Mouse (Mus musculus): ENCODE data around the gene Upk3bl. TPM values are rescaled to one million over a fixed set of nuclear protein-coding genes. Genes with fewer than 3 reads are reported as not detected.
A peak's percentile ranks its signal among the peaks of the same experiment; 100 is the strongest.
"Not testable (repeated sequence)": the region's sequence is repeated elsewhere in the genome, so short reads cannot be mapped to it uniquely, and the experiment has no call there.

Gene Upk3bl
- polyA plus RNA-seq, 1 experiment from 2014 or later = 48.4 TPM

DNA sequence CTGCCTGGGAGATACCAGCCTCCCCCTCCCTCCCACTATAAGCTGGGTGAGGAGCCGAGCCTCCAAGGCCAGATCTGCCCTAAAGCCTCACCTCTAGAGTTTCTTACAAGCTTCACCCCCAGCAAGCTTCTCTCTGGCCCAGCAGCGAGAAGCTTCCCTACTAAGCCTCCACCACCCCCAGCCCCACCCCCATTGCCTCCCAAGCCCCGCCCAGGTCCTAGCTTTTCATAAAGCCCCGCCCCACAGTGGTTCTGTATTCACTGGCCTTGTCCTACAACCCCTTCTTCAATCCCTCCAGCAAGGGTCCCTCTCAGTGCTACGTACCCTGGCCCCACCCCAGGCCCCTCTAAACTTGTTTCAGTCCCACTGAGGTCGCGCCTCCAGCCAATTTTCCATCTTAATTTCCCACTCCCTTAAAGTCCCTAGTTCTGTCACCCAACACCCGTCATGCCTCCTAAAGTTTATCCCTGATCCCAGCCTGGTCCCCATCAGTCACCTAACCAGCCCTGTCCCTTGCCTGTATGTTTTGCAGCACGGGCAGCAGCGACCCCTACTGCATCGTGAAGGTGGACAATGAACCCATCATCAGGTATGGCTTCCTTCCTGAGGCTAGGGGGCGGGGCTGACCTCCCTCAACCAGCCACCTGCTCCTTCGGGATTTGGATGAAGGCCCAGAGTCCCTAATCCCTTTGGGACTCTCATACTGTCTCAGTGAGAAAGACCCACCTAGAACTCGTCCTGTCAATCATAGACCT lies 34.7 kb downstream of the Upk3bl start:
- ATAC-seq (ENCODE audit: insufficient number of reproducible peaks, low FRiP score, low TSS enrichment, low read depth) = no peak
- H3K27me3 ChIP-seq = 0 out of 2 replicates have a peak, but pooled peaks cover 6% of the 10 kb centered on the region
- WGBS = 17% methylated on average over 14 of the region's 14 CpGs

DNA sequence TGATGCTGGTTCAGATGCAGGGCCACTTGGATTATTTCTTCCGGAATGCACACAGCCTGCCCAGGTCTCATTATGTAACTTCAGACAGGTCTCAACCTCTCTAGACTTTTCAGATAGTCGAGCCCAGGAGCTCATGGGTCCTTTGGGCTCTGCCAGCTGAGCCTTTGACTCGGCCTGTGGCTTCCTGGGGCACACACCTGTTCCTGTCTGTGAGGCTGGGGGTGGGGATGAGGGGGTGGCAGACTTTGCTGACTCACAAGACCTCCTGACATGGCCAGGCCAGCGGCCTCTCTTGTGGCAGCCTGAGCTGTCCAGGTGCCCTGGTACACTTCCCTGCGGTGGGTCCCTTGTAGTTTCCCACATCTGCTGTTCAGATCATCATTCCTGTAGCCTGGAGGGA lies 37.6 kb downstream of the Upk3bl start:
- Histone ChIP-seq H3K9ac (no peak overlapping the region), H3K4me1 (no peaks in the 10 kb centered on the region), H3K9me3 (replicated peaks) (no peaks in the 10 kb centered on the region), H3K27ac (replicated peaks) (no peak overlapping the region), H3K27me3 (no peaks in the 10 kb centered on the region), H3K4me3 (replicated peaks) (no peak overlapping the region), H3K36me3 (0 out of 2 replicates have a peak, but pooled peaks cover 3% of the 10 kb centered on the region), H3K4me2 (replicated peaks) (no peak overlapping the region)
- no peak for ATAC-seq (ENCODE audit: insufficient number of reproducible peaks, low FRiP score, low TSS enrichment, low read depth)
- WGBS = 52% methylated on average over 5 of the region's 5 CpGs

More for the DNA sequence above, 34.7 kb downstream of the Upk3bl start:
- H3K4me3 ChIP-seq (replicated peaks) = no peak overlapping the region
- no peak overlapping the region for H3K27ac ChIP-seq (replicated peaks)
- no peak overlapping the region for H3K4me2 ChIP-seq (replicated peaks)
- H3K9me3 ChIP-seq (replicated peaks) = no peaks in the 10 kb centered on the region
- H3K9ac ChIP-seq = no peak overlapping the region
- 0 out of 2 replicates have a peak, but pooled peaks cover 3% of the 10 kb centered on the region for H3K36me3 ChIP-seq
- H3K4me1 ChIP-seq = peaks cover 16% of the 10 kb centered on the region

DNA sequence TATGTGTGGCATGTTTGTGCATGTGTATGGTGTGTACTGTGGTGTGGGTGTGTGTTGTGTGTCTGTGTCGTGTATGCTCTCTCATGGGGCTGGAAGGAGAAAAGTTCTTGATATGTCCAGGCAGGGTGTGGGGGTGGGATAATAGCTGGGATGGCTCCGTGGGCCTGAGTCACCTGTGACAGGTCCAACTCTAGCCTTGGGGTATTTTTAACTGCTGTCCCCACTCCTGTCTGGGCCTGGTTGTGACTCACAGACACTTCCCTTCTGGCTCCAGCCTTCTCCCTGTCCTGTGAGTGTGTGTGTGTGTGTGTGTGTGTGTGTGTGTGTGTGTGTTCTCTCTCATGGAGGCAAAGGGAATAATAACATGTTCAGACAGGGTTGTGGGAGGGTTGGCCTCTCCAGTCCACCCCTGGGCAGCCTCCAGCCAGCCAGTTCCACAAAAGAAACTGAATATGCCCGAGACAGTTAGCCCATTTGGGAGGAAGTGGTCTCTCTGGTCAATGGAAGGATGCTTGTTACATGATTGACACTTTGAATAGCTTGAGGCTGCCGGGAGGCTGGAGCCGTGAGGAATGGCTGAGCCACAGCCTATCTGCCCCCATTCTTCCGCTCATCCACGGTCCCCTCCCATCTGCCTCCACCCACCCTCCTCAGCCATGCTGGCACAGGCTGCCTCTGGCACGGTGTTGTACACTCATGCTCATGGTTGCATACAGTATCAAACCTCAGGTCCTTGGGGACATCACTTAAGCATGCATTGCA lies 40.1 kb downstream of the Upk3bl start:
- Histone ChIP-seq H3K9me3 (replicated peaks) (no peaks in the 10 kb centered on the region), H3K27ac (replicated peaks) (no peak overlapping the region), H3K36me3 (0 out of 2 replicates have a peak, but pooled peaks cover 3% of the 10 kb centered on the region), H3K4me3 (replicated peaks) (no peak overlapping the region), H3K9ac (no peak overlapping the region), H3K4me2 (replicated peaks) (no peak overlapping the region), H3K27me3 (no peaks in the 10 kb centered on the region), H3K4me1 (no peaks in the 10 kb centered on the region)
- ATAC-seq (ENCODE audit: insufficient number of reproducible peaks, low FRiP score, low TSS enrichment, low read depth) = peak; percentile 77
- 45% methylated on average over 8 of the region's 8 CpGs for WGBS

DNA sequence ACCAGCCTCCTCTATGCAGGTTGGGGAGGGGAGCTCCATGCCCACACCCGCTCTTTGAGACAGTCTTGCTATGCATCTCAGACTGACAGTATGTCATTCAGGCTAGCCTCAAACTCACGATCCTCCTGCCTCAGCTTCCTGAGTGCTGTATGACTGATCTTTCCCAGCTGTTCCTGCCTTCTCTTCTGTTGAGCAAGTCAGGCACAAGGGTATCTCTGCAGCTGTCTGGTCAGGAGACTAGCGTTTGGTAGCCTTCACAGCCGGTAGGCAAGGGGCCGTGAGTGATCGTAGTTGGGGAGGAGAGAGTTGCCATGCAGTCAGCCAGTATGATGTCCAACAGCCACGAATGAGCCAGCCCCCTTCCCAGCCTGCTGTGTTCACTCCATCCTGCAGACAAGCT lies 40.8 kb downstream of the Upk3bl start:
- 65% methylated on average over 7 of the region's 7 CpGs for WGBS
- no peak overlapping the region for H3K4me3 ChIP-seq (replicated peaks)
- no peaks in the 10 kb centered on the region for H3K9me3 ChIP-seq (replicated peaks)
- H3K36me3 ChIP-seq = 0 out of 2 replicates have a peak, but pooled peaks cover 3% of the 10 kb centered on the region
- H3K27ac ChIP-seq (replicated peaks) = no peak overlapping the region
- no peaks in the 10 kb centered on the region for H3K27me3 ChIP-seq
- ATAC-seq (ENCODE audit: insufficient number of reproducible peaks, low FRiP score, low TSS enrichment, low read depth) = no peak
- no peak overlapping the region for H3K9ac ChIP-seq
- H3K4me1 ChIP-seq = no peaks in the 10 kb centered on the region
- H3K4me2 ChIP-seq (replicated peaks) = no peak overlapping the region

DNA sequence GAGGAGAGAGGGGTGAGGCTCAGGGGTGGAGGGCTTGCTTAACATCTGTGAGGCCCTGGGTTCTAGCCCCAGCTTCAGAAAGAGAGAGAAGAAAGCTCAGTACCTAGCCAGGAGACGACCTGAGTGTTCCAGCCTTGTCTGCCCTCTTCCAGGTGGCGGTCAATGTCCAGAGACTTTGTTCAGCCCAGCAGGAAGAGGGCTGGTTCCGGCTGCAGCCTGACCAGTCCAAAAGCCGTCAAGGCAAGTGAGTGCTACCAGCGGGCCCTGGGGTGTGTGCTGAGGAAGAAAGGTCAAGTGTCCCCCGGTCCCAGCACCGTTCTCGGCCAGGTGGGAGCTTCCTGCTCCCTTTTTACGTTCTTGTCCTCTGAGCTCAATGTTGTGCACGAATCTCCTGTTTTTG lies 44.2 kb downstream of the Upk3bl start:
- H3K36me3 ChIP-seq = no peaks in the 10 kb centered on the region
- no peak for ATAC-seq (ENCODE audit: insufficient number of reproducible peaks, low FRiP score, low TSS enrichment, low read depth)
- peaks cover 9% of the 10 kb centered on the region for H3K4me1 ChIP-seq
- no peak overlapping the region for H3K4me3 ChIP-seq (replicated peaks)
- H3K27ac ChIP-seq (replicated peaks) = no peak overlapping the region
- peaks cover 10% of the 10 kb centered on the region; the same call in 1 of the 2 replicates for H3K27me3 ChIP-seq
- no peaks in the 10 kb centered on the region for H3K9me3 ChIP-seq (replicated peaks)
- 85% methylated on average over 10 of the region's 10 CpGs for WGBS
- no peak overlapping the region for H3K4me2 ChIP-seq (replicated peaks)
- no peak overlapping the region for H3K9ac ChIP-seq

DNA sequence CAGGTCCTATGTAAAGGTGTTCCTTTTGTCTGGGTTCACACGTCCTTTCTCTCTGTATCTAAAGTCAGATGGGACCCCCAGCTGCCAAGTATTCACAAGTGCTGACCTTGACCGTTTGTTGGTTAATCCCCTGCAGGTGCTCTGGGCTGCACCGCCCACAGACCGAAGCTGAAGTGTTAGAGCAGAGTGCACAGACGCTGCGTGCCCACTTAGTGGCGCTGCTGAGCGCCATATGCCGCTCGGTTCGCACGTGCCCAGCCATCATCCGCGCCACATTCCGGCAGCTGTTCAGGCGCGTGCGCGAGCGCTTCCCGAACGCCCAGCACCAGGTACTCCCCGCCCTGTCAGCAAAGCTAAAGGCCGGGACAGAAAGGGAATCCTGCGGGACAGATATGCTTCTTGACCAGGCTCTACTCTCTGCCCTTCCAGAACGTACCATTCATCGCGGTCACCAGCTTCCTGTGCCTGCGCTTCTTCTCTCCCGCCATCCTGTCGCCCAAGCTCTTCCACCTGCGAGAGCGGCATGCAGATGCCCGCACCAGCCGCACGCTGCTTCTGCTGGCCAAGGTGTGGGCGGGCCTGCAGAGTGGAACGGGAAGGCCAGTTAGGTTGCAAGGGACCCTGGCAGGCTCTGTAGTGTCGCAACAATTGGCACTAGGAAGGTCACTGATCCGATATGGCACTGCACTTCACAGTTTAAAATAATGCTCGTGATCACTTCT lies 48.0 kb downstream of the Upk3bl start:
- ATAC-seq (ENCODE audit: insufficient number of reproducible peaks, low FRiP score, low TSS enrichment, low read depth) = peak; percentile 71
- H3K27me3 ChIP-seq = peaks cover 10% of the 10 kb centered on the region; the same call in 1 of the 2 replicates
- H3K9ac ChIP-seq = no peak overlapping the region
- no peaks in the 10 kb centered on the region; the same call in 1 of the 2 replicates for H3K36me3 ChIP-seq
- WGBS = 6% methylated on average over 41 of the region's 41 CpGs
- H3K4me2 ChIP-seq (replicated peaks) = peak overlapping the region; percentile 71
- H3K27ac ChIP-seq (replicated peaks) = no peak overlapping the region
- peak overlapping the region; percentile 34 for H3K4me3 ChIP-seq (replicated peaks)
- H3K4me1 ChIP-seq = peaks cover 9% of the 10 kb centered on the region
- no peaks in the 10 kb centered on the region for H3K9me3 ChIP-seq (replicated peaks)

DNA sequence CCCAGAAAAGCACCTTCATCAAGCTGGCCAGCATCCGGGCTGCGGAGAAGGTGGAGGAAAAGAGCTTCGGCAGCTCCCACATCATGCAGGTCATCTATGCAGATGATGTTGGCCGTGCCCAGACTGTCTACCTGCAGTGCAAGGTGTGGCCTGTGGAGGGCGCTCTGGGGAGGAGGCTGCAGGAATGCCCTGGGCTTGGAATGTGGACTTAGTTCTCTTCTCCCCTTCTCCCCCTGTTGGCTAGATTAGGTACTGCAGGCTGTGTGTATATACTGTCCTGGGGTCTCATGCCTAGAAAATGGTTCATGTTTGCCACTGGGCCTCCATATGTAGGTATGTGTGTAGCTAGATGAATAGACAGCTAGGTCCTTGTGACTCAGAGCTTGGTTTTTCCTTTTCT lies 50.2 kb downstream of the Upk3bl start:
- Histone ChIP-seq H3K4me3 (replicated peaks) (no peak overlapping the region), H3K4me1 (peaks cover 9% of the 10 kb centered on the region), H3K27me3 (peaks cover 10% of the 10 kb centered on the region; the same call in 1 of the 2 replicates), H3K9ac (no peak overlapping the region), H3K27ac (replicated peaks) (no peak overlapping the region), H3K36me3 (no peaks in the 10 kb centered on the region; the same call in 1 of the 2 replicates), H3K9me3 (replicated peaks) (no peaks in the 10 kb centered on the region), H3K4me2 (replicated peaks) (no peak overlapping the region)
- no peak for ATAC-seq (ENCODE audit: insufficient number of reproducible peaks, low FRiP score, low TSS enrichment, low read depth)
- 79% methylated on average over 5 of the region's 5 CpGs for WGBS

DNA sequence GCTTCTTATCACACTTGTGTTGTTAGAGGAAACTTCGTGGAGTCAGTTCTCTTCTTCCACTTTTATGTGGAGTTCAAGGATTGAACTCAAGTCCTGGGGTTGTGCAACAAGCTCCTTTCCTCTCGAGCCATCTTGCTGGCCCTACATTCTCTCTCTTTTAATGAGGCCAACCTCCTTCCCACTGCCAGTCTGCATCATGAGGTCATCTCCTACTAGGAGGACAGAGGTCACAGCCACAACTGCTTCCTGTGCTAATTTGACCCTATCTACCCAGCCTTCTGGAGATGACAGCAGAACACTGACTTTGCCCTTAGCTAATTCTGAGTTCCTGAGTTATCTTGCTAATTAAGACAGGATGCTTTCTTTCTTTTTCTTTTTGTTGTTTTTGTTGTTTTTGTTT lies 54.2 kb downstream of the Upk3bl start:
- Histone ChIP-seq H3K36me3 (no peaks in the 10 kb centered on the region; the same call in 1 of the 2 replicates), H3K27ac (replicated peaks) (no peak overlapping the region), H3K27me3 (no peaks in the 10 kb centered on the region), H3K4me2 (replicated peaks) (no peak overlapping the region), H3K9me3 (replicated peaks) (no peaks in the 10 kb centered on the region), H3K9ac (no peak overlapping the region), H3K4me3 (replicated peaks) (no peak overlapping the region), H3K4me1 (no peaks in the 10 kb centered on the region)
- ATAC-seq (ENCODE audit: insufficient number of reproducible peaks, low FRiP score, low TSS enrichment, low read depth) = no peak
- WGBS = 45% methylated on average over 2 of the region's 2 CpGs

DNA sequence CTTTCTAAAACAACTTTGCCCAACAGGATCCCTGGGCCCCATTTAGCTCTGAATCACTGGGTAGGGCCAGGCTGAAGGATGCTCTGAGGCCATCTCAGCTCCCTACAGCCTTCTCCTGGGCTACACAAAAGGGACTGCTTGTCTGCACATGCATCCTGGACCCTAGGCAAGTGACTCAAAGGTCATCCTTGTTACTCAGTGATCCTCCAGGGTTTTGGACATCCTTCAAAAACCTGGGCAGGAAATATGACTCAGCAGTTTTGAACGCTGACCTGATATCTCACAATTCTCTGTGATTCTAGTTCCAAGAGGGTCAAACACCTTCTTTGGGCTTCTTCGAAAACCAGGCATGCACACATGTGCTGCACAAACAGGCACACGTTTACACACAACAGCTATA lies 54.8 kb downstream of the Upk3bl start:
- no peaks in the 10 kb centered on the region; the same call in 1 of the 2 replicates for H3K36me3 ChIP-seq
- H3K4me3 ChIP-seq (replicated peaks) = no peak overlapping the region
- H3K27ac ChIP-seq (replicated peaks) = no peak overlapping the region
- 70% methylated on average over 3 of the region's 3 CpGs for WGBS
- H3K4me2 ChIP-seq (replicated peaks) = no peak overlapping the region
- no peaks in the 10 kb centered on the region for H3K4me1 ChIP-seq
- H3K27me3 ChIP-seq = no peaks in the 10 kb centered on the region
- no peaks in the 10 kb centered on the region for H3K9me3 ChIP-seq (replicated peaks)
- no peak overlapping the region for H3K9ac ChIP-seq
- no peak for ATAC-seq (ENCODE audit: insufficient number of reproducible peaks, low FRiP score, low TSS enrichment, low read depth)

DNA sequence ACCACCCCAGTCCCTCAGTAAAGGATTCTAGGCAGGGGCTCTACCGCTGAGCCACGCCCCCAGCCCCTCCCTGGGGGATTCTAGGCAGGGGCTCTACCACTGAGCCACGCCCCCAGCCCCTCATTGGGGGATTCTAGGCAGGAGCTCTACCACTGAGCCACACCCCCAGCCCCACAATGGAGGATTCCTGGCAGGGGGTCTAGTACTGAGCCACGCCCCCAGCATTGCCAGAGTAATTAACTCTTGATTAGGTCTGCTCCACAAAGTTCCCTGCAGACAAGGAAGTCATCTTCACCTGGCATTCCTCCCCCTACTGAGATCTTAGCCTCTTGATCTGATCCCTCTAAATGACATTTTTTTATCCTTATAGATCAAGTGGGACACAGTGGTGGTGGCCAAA lies 59.3 kb downstream of the Upk3bl start:
- ATAC-seq (ENCODE audit: insufficient number of reproducible peaks, low FRiP score, low TSS enrichment, low read depth) = not testable (repeated sequence)

More for the DNA sequence above, 59.3 kb downstream of the Upk3bl start:
- not testable (repeated sequence) for H3K36me3 ChIP-seq; H3K27me3 ChIP-seq; H3K4me3 ChIP-seq (replicated peaks); H3K9ac ChIP-seq; H3K27ac ChIP-seq (replicated peaks); H3K9me3 ChIP-seq (replicated peaks); H3K4me2 ChIP-seq (replicated peaks)
- peaks cover 22% of the 10 kb centered on the region for H3K4me1 ChIP-seq
- 40% methylated on average over 4 of the region's 4 CpGs for WGBS
